Mouse (Mus musculus): ENCODE data around the gene Cog8.
A peak's percentile ranks its signal among the peaks of the same experiment; 100 is the strongest.

DNA sequence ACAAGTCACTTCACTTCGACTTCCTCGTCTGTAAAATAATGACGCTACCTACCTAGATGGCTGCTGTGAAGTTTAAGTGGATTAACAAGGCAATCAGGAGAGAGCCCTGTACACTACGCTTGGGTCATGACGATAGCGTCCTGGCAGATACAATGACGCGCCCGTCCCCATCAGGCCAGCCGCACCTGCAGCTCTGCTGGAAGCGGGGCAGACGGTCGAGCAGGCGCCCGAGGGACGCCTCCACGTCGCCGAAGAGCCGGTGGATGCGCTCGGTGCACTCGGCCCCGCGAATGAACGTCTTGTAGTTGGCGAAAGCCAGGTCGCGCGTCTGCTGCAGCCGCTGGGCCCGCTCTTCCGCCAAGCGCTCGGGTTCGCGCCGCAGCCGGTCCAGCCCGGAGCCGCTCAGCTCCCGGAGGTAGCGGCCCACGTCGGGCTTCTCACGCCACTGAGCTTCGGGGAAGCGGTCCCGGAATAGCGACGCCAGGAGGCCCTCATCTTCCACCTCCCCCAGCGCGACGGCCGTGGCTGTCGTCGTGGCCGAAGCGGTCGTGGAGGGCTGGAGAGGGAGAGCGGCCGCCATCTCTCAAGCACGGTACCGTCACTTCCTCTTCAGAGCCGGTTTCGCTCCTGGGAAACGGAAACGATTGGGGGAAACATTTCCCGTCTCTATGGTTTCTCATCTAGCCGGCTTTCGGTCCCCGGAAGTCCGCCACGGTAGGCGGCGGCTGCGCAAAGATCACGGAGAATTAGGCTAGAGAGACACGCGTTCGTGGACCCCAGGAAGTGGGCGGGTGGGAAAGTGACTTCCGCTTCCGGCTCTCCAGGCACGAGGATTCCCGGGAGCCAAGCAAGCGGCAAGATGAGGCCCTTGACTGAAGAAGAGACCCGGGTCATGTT lies at the start of gene Cog8, which contains the start of gene Nip7:
- TF ChIP-seq POLR2A (IDR thresholded peaks at IDR 0.05; ENCODE audit: low read depth, low read length) (peak; percentile 86), CTCF (conservative IDR thresholded peaks at IDR 0.05 in 1 of 2, IDR thresholded peaks at IDR 0.05 in 1 of 2; ENCODE audit: low read depth in 2 of 2, low read length in 2 of 2) (no peak; a peak in 1 of 4 replicates), MAZ (IDR thresholded peaks at IDR 0.05; ENCODE audit: low read depth, low read length) (no peak), SIN3A (IDR thresholded peaks at IDR 0.05; ENCODE audit: low read length) (peak; percentile 91), MXI1 (IDR thresholded peaks at IDR 0.05; ENCODE audit: low read depth, low read length) (peak; percentile 94), RAD21 (IDR thresholded peaks at IDR 0.05; ENCODE audit: low read depth, low read length) (no peak)

All from CH12.LX (cell line).